Mouse (Mus musculus): ENCODE results near the gene Sh3bp4. TPM values are rescaled to one million over a fixed set of nuclear protein-coding genes. Genes with fewer than 3 reads are reported as not detected.

Gene Sh3bp4
- polyA plus RNA-seq, 1 experiment from 2014 or later: 2.3 TPM

DNA sequence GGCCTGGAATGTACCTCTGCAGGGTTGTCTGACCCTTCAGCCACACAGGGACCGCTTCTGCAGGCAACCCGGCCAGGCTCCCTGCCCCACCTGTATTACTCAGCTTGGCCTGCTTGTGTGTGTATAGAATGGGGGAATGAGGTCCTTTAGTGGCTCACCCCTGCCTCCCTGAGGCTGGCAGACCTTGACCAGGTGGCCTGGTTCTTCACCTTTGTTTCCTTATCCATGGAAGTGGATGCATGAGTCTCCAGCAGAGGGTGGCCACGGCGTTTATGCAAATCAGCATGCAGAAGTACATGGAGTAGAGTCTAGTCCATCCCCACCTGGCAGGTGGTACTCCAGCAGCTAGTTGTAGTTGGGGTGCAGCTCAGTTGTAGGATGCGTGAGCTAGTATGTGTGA lies 48.6 kb downstream of the Sh3bp4 start:
- no peak for ATAC-seq
- Histone ChIP-seq H3K27me3 (replicated peaks) (no peaks in the 10 kb centered on the region), H3K36me3 (no peaks in the 10 kb centered on the region), H3K27ac (no peak overlapping the region), H3K4me3 (no peak overlapping the region), H3K4me1 (no peaks in the 10 kb centered on the region), H3K9ac (no peak overlapping the region), H3K9me3 (replicated peaks) (no peaks in the 10 kb centered on the region), H3K4me2 (no peak overlapping the region)
- WGBS (ENCODE audit: insufficient replicate concordance): 70% methylated on average over 5 of the region's 5 CpGs

- Histone ChIP-seq H3K27me3 (replicated peaks) (no peaks in the 10 kb centered on the region), H3K27ac (no peak overlapping the region), H3K9me3 (replicated peaks) (no peaks in the 10 kb centered on the region), H3K4me1 (no peaks in the 10 kb centered on the region), H3K36me3 (no peaks in the 10 kb centered on the region), H3K4me3 (no peak overlapping the region), H3K9ac (no peak overlapping the region), H3K4me2 (no peak overlapping the region)
- 55% methylated on average over 4 of the region's 4 CpGs for WGBS (ENCODE audit: insufficient replicate concordance)
- no peak for ATAC-seq
Measured at GRCm38 (mm10) chr1:89120290-89120689, 50.1 kb downstream of the Sh3bp4 start.

DNA sequence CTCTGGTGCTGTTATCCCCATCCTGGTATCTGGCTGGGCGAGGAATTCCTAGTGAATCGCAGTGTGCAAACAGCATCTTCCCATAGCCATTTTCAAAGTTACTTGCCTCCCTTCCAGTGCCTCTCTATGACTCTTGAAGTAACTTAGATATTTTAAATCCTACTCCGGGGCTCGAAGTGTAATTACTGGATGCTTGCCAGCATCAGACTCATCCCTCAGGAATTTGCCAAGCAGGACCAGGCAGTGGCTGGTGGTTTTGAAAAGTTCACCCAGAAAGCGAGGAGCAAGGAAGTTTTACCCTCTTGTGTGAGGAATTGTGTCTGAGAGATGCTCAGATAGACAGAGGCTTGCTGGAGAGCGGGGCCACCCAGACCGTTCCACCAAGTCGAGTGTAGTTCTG lies 51.3 kb downstream of the Sh3bp4 start:
- H3K4me1 ChIP-seq: no peaks in the 10 kb centered on the region
- no peaks in the 10 kb centered on the region for H3K9me3 ChIP-seq (replicated peaks)
- H3K4me3 ChIP-seq: no peak overlapping the region
- ATAC-seq: no peak
- H3K27me3 ChIP-seq (replicated peaks): no peaks in the 10 kb centered on the region
- WGBS (ENCODE audit: insufficient replicate concordance): 56% methylated on average over 8 of the region's 8 CpGs
- H3K36me3 ChIP-seq: no peaks in the 10 kb centered on the region
- no peak overlapping the region for H3K4me2 ChIP-seq
- no peak overlapping the region for H3K9ac ChIP-seq
- no peak overlapping the region for H3K27ac ChIP-seq

- no peak overlapping the region for H3K4me2 ChIP-seq
- no peak overlapping the region for H3K27ac ChIP-seq
- H3K4me1 ChIP-seq: no peaks in the 10 kb centered on the region
- no peaks in the 10 kb centered on the region for H3K27me3 ChIP-seq (replicated peaks)
- 42% methylated on average over 5 of the region's 5 CpGs for WGBS (ENCODE audit: insufficient replicate concordance)
- no peak for ATAC-seq
- no peak overlapping the region for H3K4me3 ChIP-seq
- H3K9me3 ChIP-seq (replicated peaks): no peaks in the 10 kb centered on the region; the same call in 1 of the 2 replicates
- no peak overlapping the region for H3K9ac ChIP-seq
- H3K36me3 ChIP-seq: no peaks in the 10 kb centered on the region
Measured at GRCm38 (mm10) chr1:89122376-89122775, 52.2 kb downstream of the Sh3bp4 start.

DNA sequence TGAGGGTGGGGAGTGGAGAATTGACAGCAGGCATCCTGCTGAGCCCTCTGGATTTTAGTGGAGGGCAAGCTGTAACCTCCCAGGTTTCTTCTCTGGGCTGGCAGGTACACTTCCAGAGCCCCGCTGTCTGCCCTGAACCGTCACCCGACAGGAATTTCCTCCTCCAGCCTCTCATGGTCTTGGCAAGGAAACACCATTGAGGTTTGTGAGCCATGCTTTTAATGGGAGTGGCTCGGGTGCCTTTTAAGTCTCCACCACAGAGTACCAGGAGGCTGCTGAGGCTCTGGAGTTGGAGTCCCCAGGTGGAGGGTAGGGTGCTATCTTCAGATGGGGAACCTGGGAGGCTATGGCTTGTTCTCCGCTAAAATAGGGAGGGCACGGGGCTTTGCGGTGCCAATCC lies 53.9 kb downstream of the Sh3bp4 start:
- Histone ChIP-seq H3K4me1 (no peaks in the 10 kb centered on the region), H3K9ac (no peak overlapping the region), H3K4me2 (no peak overlapping the region), H3K9me3 (replicated peaks) (no peaks in the 10 kb centered on the region; the same call in 1 of the 2 replicates), H3K4me3 (no peak overlapping the region), H3K27me3 (replicated peaks) (no peaks in the 10 kb centered on the region), H3K36me3 (no peaks in the 10 kb centered on the region), H3K27ac (no peak overlapping the region)
- no peak for ATAC-seq
- WGBS (ENCODE audit: insufficient replicate concordance): 74% methylated on average over 7 of the region's 7 CpGs

GRCm38 (mm10) chr1:89127163-89127562 lies 56.9 kb downstream of the Sh3bp4 start:
- no peak for ATAC-seq

GRCm38 (mm10) chr1:89130429-89130828 lies 60.2 kb downstream of the Sh3bp4 start:
- no peak overlapping the region for H3K4me2 ChIP-seq
- H3K9ac ChIP-seq: no peak overlapping the region
- no peaks in the 10 kb centered on the region for H3K4me1 ChIP-seq
- no peak overlapping the region for H3K27ac ChIP-seq
- H3K36me3 ChIP-seq: no peaks in the 10 kb centered on the region
- no peaks in the 10 kb centered on the region; the same call in 1 of the 2 replicates for H3K9me3 ChIP-seq (replicated peaks)
- no peak overlapping the region for H3K4me3 ChIP-seq
- 51% methylated on average over 6 of the region's 6 CpGs for WGBS (ENCODE audit: insufficient replicate concordance)
- H3K27me3 ChIP-seq (replicated peaks): no peaks in the 10 kb centered on the region
- ATAC-seq: no peak

More at GRCm38 (mm10) chr1:89127163-89127562, 56.9 kb downstream of the Sh3bp4 start:
- Histone ChIP-seq H3K27me3 (replicated peaks) (no peaks in the 10 kb centered on the region), H3K36me3 (no peaks in the 10 kb centered on the region), H3K9ac (no peak overlapping the region), H3K4me3 (no peak overlapping the region), H3K4me2 (no peak overlapping the region), H3K27ac (no peak overlapping the region), H3K4me1 (no peaks in the 10 kb centered on the region), H3K9me3 (replicated peaks) (no peaks in the 10 kb centered on the region; the same call in 1 of the 2 replicates)
- 87% methylated on average over 3 of the region's 3 CpGs for WGBS (ENCODE audit: insufficient replicate concordance)

DNA sequence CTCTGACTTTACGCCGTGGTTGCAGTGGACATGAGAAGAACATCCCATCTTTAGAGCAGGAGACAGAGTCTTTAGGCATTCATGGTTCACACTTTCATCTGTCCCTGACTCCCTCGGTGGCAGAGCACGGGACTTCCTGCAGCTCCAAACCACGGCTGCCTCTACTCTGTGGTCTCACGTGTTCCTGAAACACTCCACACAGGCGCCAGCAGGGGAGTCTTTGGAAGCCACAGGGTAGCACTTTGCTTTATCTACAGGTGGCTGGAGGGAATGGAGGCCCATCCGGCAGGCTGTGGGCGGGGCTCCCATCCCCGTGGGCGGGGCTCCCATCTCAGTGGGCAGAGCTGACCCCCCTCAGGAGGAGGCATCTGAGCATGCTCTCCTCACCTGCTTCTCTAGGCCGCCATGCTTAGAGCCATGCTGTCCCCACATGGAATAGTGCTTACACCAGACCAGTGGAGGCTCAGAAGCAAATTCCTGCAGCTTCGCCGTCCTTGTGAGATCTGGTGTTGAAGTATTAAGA lies 60.9 kb downstream of the Sh3bp4 start:
- no peaks in the 10 kb centered on the region for H3K36me3 ChIP-seq
- no peak overlapping the region for H3K4me2 ChIP-seq
- no peak overlapping the region for H3K4me3 ChIP-seq
- no peak overlapping the region for H3K9ac ChIP-seq
- no peaks in the 10 kb centered on the region for H3K4me1 ChIP-seq
- H3K27ac ChIP-seq: no peak overlapping the region
- no peaks in the 10 kb centered on the region for H3K27me3 ChIP-seq (replicated peaks)
- WGBS (ENCODE audit: insufficient replicate concordance): 51% methylated on average over 14 of the region's 14 CpGs
- ATAC-seq: no peak
- no peaks in the 10 kb centered on the region; the same call in 1 of the 2 replicates for H3K9me3 ChIP-seq (replicated peaks)

- no peak overlapping the region for H3K4me2 ChIP-seq
- H3K4me3 ChIP-seq: no peak overlapping the region
- ATAC-seq: no peak
- 69% methylated on average over 8 of the region's 8 CpGs for WGBS (ENCODE audit: insufficient replicate concordance)
- H3K36me3 ChIP-seq: no peaks in the 10 kb centered on the region
- no peaks in the 10 kb centered on the region for H3K4me1 ChIP-seq
- no peaks in the 10 kb centered on the region; the same call in 1 of the 2 replicates for H3K9me3 ChIP-seq (replicated peaks)
- no peak overlapping the region for H3K27ac ChIP-seq
- no peaks in the 10 kb centered on the region for H3K27me3 ChIP-seq (replicated peaks)
- no peak overlapping the region for H3K9ac ChIP-seq
Measured at GRCm38 (mm10) chr1:89131707-89132106, 61.5 kb downstream of the Sh3bp4 start.

DNA sequence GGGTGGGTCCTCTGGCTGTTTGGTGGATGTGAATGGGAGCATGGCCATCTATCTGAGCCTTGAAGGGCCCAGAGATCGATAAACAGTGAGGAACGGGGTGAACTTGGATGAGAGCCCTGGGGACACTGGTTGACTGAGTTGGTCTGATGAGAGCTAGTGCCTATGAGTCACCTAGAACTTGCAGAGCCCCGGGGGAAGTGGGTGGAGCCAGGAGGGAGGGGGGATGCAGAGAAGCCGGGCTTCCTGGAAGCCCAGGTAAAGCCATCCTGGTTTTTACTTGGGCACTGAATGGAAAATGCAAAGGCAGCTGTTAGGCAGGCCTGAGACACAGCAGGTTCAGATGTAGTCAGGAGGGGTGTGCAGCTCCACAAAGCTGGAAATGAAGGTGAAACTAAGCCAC lies 63.1 kb downstream of the Sh3bp4 start:
- Histone ChIP-seq H3K4me3 (no peak overlapping the region), H3K9me3 (replicated peaks) (no peaks in the 10 kb centered on the region), H3K36me3 (no peaks in the 10 kb centered on the region), H3K27ac (no peak overlapping the region), H3K9ac (no peak overlapping the region), H3K27me3 (replicated peaks) (no peaks in the 10 kb centered on the region), H3K4me1 (no peaks in the 10 kb centered on the region), H3K4me2 (no peak overlapping the region)
- WGBS (ENCODE audit: insufficient replicate concordance): 60% methylated on average over 4 of the region's 4 CpGs
- no peak for ATAC-seq

- Histone ChIP-seq H3K4me1 (no peaks in the 10 kb centered on the region), H3K4me3 (no peak overlapping the region), H3K27me3 (replicated peaks) (no peaks in the 10 kb centered on the region), H3K9me3 (replicated peaks) (no peaks in the 10 kb centered on the region), H3K27ac (no peak overlapping the region), H3K4me2 (no peak overlapping the region), H3K9ac (no peak overlapping the region), H3K36me3 (no peaks in the 10 kb centered on the region)
- no peak for ATAC-seq
- 48% methylated on average over 4 of the region's 4 CpGs for WGBS (ENCODE audit: insufficient replicate concordance)
Measured at GRCm38 (mm10) chr1:89133717-89134116, 63.5 kb downstream of the Sh3bp4 start.

- no peak for ATAC-seq
- no peaks in the 10 kb centered on the region for H3K9me3 ChIP-seq (replicated peaks)
- H3K4me2 ChIP-seq: no peak overlapping the region
- no peaks in the 10 kb centered on the region for H3K4me1 ChIP-seq
- WGBS (ENCODE audit: insufficient replicate concordance): 76% methylated on average over 13 of the region's 13 CpGs
- H3K27ac ChIP-seq: no peak overlapping the region
- H3K4me3 ChIP-seq: no peak overlapping the region
- no peaks in the 10 kb centered on the region for H3K27me3 ChIP-seq (replicated peaks)
- no peak overlapping the region for H3K9ac ChIP-seq
- no peaks in the 10 kb centered on the region for H3K36me3 ChIP-seq
Measured at GRCm38 (mm10) chr1:89136089-89136811, 66.0 kb downstream of the Sh3bp4 start.

Data from liver, embryonic 12.5 days (tissue).